Mouse (Mus musculus) neural tube, embryonic 13.5 days (tissue): ENCODE measurements at regions not wholly inside any gene's neighbourhood (a gene's known extent, or its start where the extent isn't known, plus 50 kb on each side); places are given as distances from the start of the nearest gene placed in this dataset.

Experiments used
- ATAC-seq: fragments of 200-750 bp; cut with Nextera tagmentation; 2 replicates; pipeline ENCODE4 v1.8.0; 2017; ENCODE audit warnings: low read depth, mild to moderate bottlenecking, moderate TSS enrichment, moderate library complexity
- H3K27ac ChIP-seq: fragments of 300-500 bp; sonication (generic); replicated peaks from 2 replicates; pipeline ENCODE4 v1.5.1; 2015; ENCODE audit warnings: moderate library complexity, mild to moderate bottlenecking, inconsistent platforms
- H3K27me3 ChIP-seq: fragments of 300-500 bp; sonication (generic); 2 replicates; pipeline ENCODE4 v1.6.1; 2015; ENCODE audit warnings: mild to moderate bottlenecking, inconsistent platforms
- H3K36me3 ChIP-seq: fragments of 300-500 bp; sonication (generic); 2 replicates; pipeline ENCODE4 v1.6.1; 2015; ENCODE audit warnings: mild to moderate bottlenecking, inconsistent platforms
- H3K4me1 ChIP-seq: fragments of 300-500 bp; sonication (generic); replicated peaks from 2 replicates; pipeline ENCODE4 v1.6.1; 2015; ENCODE audit warnings: inconsistent platforms
- H3K4me2 ChIP-seq: fragments of 300-500 bp; sonication (generic); 2 replicates; pipeline ENCODE4 v1.6.1; 2015; ENCODE audit warnings: inconsistent platforms, mild to moderate bottlenecking, moderate library complexity
- H3K4me3 ChIP-seq: fragments of 300-500 bp; sonication (generic); 2 replicates; pipeline ENCODE4 v1.5.1; 2015; ENCODE audit warnings: mild to moderate bottlenecking, inconsistent platforms
- H3K9ac ChIP-seq: fragments of 300-500 bp; sonication (generic); 2 replicates; pipeline ENCODE4 v1.6.1; 2015; ENCODE audit warnings: moderate library complexity, mild to moderate bottlenecking, inconsistent platforms
- H3K9me3 ChIP-seq: fragments of 300-500 bp; sonication (generic); 2 replicates; pipeline ENCODE4 v1.6.1; 2016; ENCODE audit warnings: inconsistent platforms
- WGBS: fragments of 180-500 bp; shearing (Covaris S2); methylation state at CpG from one replicate; pipeline ENCODE4 v1.1.7; 2015; 5-methylcytosine and 5-hydroxymethylcytosine counted together

- H3K27ac ChIP-seq = no peak overlapping the region
- ATAC-seq = no peak
- H3K4me2 ChIP-seq = no peak overlapping the region
- no peak overlapping the region for H3K4me3 ChIP-seq
- peaks cover 9% of the 10 kb centered on the region; the same call in 1 of the 2 replicates for H3K4me1 ChIP-seq
- no peaks in the 10 kb centered on the region for H3K9me3 ChIP-seq
- H3K9ac ChIP-seq = no peak overlapping the region
- H3K36me3 ChIP-seq = no peaks in the 10 kb centered on the region
- H3K27me3 ChIP-seq = no peaks in the 10 kb centered on the region
- WGBS = 87% methylated on average over 2 of the region's 2 CpGs
These were observed 170.6 kb downstream of the Eipr1 start for GRCm38 (mm10) chr12:28922236-28922635.

GRCm38 (mm10) chr12:28925206-28925605 is 173.6 kb downstream of the Eipr1 start:
- peaks cover 9% of the 10 kb centered on the region; the same call in 1 of the 2 replicates for H3K4me1 ChIP-seq
- no peaks in the 10 kb centered on the region for H3K27me3 ChIP-seq
- H3K9ac ChIP-seq = no peak overlapping the region
- WGBS = 90% methylated on average over 4 of the region's 4 CpGs
- no peak for ATAC-seq
- H3K4me3 ChIP-seq = no peak overlapping the region
- no peaks in the 10 kb centered on the region for H3K36me3 ChIP-seq
- no peaks in the 10 kb centered on the region for H3K9me3 ChIP-seq
- no peak overlapping the region for H3K4me2 ChIP-seq
- 0 out of 2 replicates have a peak overlapping the region, but pooled peaks have one; percentile 3 for H3K27ac ChIP-seq

GRCm38 (mm10) chr12:28939936-28940335 is 188.3 kb downstream of the Eipr1 start:
- ATAC-seq = no peak
- Histone ChIP-seq H3K4me1 (no peaks in the 10 kb centered on the region), H3K9me3 (no peaks in the 10 kb centered on the region), H3K4me3 (no peak overlapping the region), H3K9ac (no peak overlapping the region), H3K4me2 (no peak overlapping the region), H3K27ac (no peak overlapping the region), H3K36me3 (no peaks in the 10 kb centered on the region), H3K27me3 (no peaks in the 10 kb centered on the region)
- WGBS = 88% methylated on average over 7 of the region's 7 CpGs

- no peak overlapping the region; the same call in 1 of the 2 replicates for H3K4me2 ChIP-seq
- no peak overlapping the region for H3K4me3 ChIP-seq
- no peak overlapping the region for H3K9ac ChIP-seq
- WGBS = 9% methylated on average over 9 of the region's 9 CpGs
- ATAC-seq = peak; percentile 66
- H3K27ac ChIP-seq = peak overlapping the region; percentile 78
- peaks cover 25% of the 10 kb centered on the region for H3K4me1 ChIP-seq
- no peaks in the 10 kb centered on the region for H3K36me3 ChIP-seq
- no peaks in the 10 kb centered on the region for H3K9me3 ChIP-seq
- no peaks in the 10 kb centered on the region for H3K27me3 ChIP-seq
These were observed 197.3 kb downstream of the Eipr1 start for GRCm38 (mm10) chr12:28948889-28949288.

GRCm38 (mm10) chr12:28949307-28949706 is 197.7 kb downstream of the Eipr1 start:
- ATAC-seq = 0 out of 2 replicates have a peak, but pooled peaks have one; percentile 41
- Histone ChIP-seq H3K4me1 (peaks cover 25% of the 10 kb centered on the region), H3K9ac (0 out of 2 replicates have a peak overlapping the region, but pooled peaks have one; percentile 14), H3K27me3 (no peaks in the 10 kb centered on the region), H3K9me3 (no peaks in the 10 kb centered on the region), H3K27ac (peak overlapping the region; percentile 78), H3K36me3 (no peaks in the 10 kb centered on the region), H3K4me3 (no peak overlapping the region), H3K4me2 (no peak overlapping the region; the same call in 1 of the 2 replicates)
- 31% methylated on average over 10 of the region's 10 CpGs for WGBS

GRCm38 (mm10) chr12:28957155-28957554 is 205.6 kb downstream of the Eipr1 start:
- Histone ChIP-seq H3K4me1 (no peaks in the 10 kb centered on the region), H3K36me3 (no peaks in the 10 kb centered on the region)
- WGBS = 89% methylated on average over 1 of the region's 1 CpGs

GRCm38 (mm10) chr12:28958661-28959060 is 207.1 kb downstream of the Eipr1 start:
- H3K4me2 ChIP-seq = no peak overlapping the region
- H3K9ac ChIP-seq = no peak overlapping the region
- no peak overlapping the region for H3K4me3 ChIP-seq
- no peak for ATAC-seq
- H3K4me1 ChIP-seq = no peaks in the 10 kb centered on the region
- no peaks in the 10 kb centered on the region for H3K27me3 ChIP-seq
- no peak overlapping the region for H3K27ac ChIP-seq
- no peaks in the 10 kb centered on the region for H3K36me3 ChIP-seq
- 88% methylated on average over 1 of the region's 1 CpGs for WGBS
- H3K9me3 ChIP-seq = no peaks in the 10 kb centered on the region

More at GRCm38 (mm10) chr12:28957155-28957554, 205.6 kb downstream of the Eipr1 start:
- Histone ChIP-seq H3K9ac (no peak overlapping the region), H3K4me3 (no peak overlapping the region), H3K27me3 (no peaks in the 10 kb centered on the region), H3K4me2 (no peak overlapping the region), H3K9me3 (no peaks in the 10 kb centered on the region), H3K27ac (no peak overlapping the region)
- ATAC-seq = no peak

- WGBS = 74% methylated on average over 2 of the region's 2 CpGs
- H3K36me3 ChIP-seq = no peaks in the 10 kb centered on the region
- H3K9me3 ChIP-seq = peaks cover 4% of the 10 kb centered on the region
- no peak overlapping the region for H3K4me2 ChIP-seq
- no peaks in the 10 kb centered on the region for H3K27me3 ChIP-seq
- H3K27ac ChIP-seq = no peak overlapping the region
- no peak overlapping the region for H3K9ac ChIP-seq
- H3K4me1 ChIP-seq = peaks cover 6% of the 10 kb centered on the region
- H3K4me3 ChIP-seq = no peak overlapping the region
- no peak for ATAC-seq
These were observed 218.2 kb downstream of the Eipr1 start for GRCm38 (mm10) chr12:28969671-28970379.

GRCm38 (mm10) chr12:28974571-28975041 is 223.0 kb downstream of the Eipr1 start:
- Histone ChIP-seq H3K9ac (no peak overlapping the region), H3K4me3 (no peak overlapping the region), H3K4me2 (no peak overlapping the region), H3K36me3 (no peaks in the 10 kb centered on the region), H3K27ac (peak overlapping the region; percentile 70), H3K9me3 (peaks cover 4% of the 10 kb centered on the region), H3K4me1 (peaks cover 13% of the 10 kb centered on the region), H3K27me3 (no peaks in the 10 kb centered on the region)
- 22% methylated on average over 6 of the region's 6 CpGs for WGBS
- peak; percentile 83 for ATAC-seq

GRCm38 (mm10) chr12:28975249-28975648 is 223.6 kb downstream of the Eipr1 start:
- H3K4me1 ChIP-seq = peaks cover 13% of the 10 kb centered on the region
- no peak overlapping the region for H3K4me2 ChIP-seq
- no peaks in the 10 kb centered on the region for H3K27me3 ChIP-seq
- peak; percentile 44; the same call in 1 of the 2 replicates for ATAC-seq
- H3K9me3 ChIP-seq = peaks cover 4% of the 10 kb centered on the region
- peak overlapping the region; percentile 70 for H3K27ac ChIP-seq
- H3K4me3 ChIP-seq = no peak overlapping the region
- 91% methylated on average over 5 of the region's 5 CpGs for WGBS
- H3K36me3 ChIP-seq = no peaks in the 10 kb centered on the region
- no peak overlapping the region for H3K9ac ChIP-seq

- no peak for ATAC-seq
- WGBS = 81% methylated on average over 7 of the region's 7 CpGs
- Histone ChIP-seq H3K36me3 (no peaks in the 10 kb centered on the region), H3K27me3 (no peaks in the 10 kb centered on the region), H3K27ac (no peak overlapping the region), H3K4me2 (no peak overlapping the region), H3K9ac (no peak overlapping the region), H3K4me3 (no peak overlapping the region), H3K9me3 (no peaks in the 10 kb centered on the region), H3K4me1 (peaks cover 8% of the 10 kb centered on the region)
These were observed 228.1 kb downstream of the Eipr1 start for GRCm38 (mm10) chr12:28979679-28980078.

GRCm38 (mm10) chr12:28986214-28986613 is 234.6 kb downstream of the Eipr1 start:
- Histone ChIP-seq H3K9ac (no peak overlapping the region), H3K36me3 (no peaks in the 10 kb centered on the region), H3K27ac (peak overlapping the region; percentile 54), H3K4me3 (no peak overlapping the region), H3K4me1 (peaks cover 8% of the 10 kb centered on the region), H3K9me3 (no peaks in the 10 kb centered on the region), H3K27me3 (no peaks in the 10 kb centered on the region), H3K4me2 (no peak overlapping the region)
- no peak for ATAC-seq
- WGBS = 53% methylated on average over 7 of the region's 7 CpGs
